Mouse (Mus musculus): Measurements from ENCODE around the gene Bicra. TPM values are rescaled to one million over a fixed set of nuclear protein-coding genes. Genes with fewer than 3 reads are reported as not detected.

Gene Bicra
- polyA plus RNA-seq, 1 experiment from 2014 or later, result 2.3 TPM

GRCm38 (mm10) chr7:15974712-15975111 is 73.0 kb downstream of the Bicra start:
- no peak; the same call in 1 of the 2 replicates for ATAC-seq
- no peak overlapping the region for H3K4me2 ChIP-seq (replicated peaks; ENCODE audit: low read depth, low read length)
- no peaks in the 10 kb centered on the region for H3K27me3 ChIP-seq (replicated peaks; ENCODE audit: insufficient read depth, low read length)
- DNase-seq (ENCODE audit: low spot score), result peak; percentile 67
- 43% methylated on average over 5 of the region's 5 CpGs for WGBS
- TF ChIP-seq EP300 (IDR thresholded peaks at IDR 0.05), result no peak
- peak; percentile 87 for TF ChIP-seq CTCF (IDR thresholded peaks at IDR 0.05)
- no peak overlapping the region for H3K4me3 ChIP-seq (ENCODE audit: low read depth, low read length)
- no peak overlapping the region for H3K9ac ChIP-seq (replicated peaks; ENCODE audit: low read depth)
- no peaks in the 10 kb centered on the region for H3K4me1 ChIP-seq (ENCODE audit: insufficient read depth, low read depth, low read length)
- no peak overlapping the region for H3K27ac ChIP-seq (ENCODE audit: low read length)
- peaks cover 22% of the 10 kb centered on the region for H3K36me3 ChIP-seq (ENCODE audit: insufficient read depth, low read length)
- no peaks in the 10 kb centered on the region for H3K9me3 ChIP-seq (ENCODE audit: low read length)

- 75% methylated on average over 25 of the region's 25 CpGs for WGBS
Measured at GRCm38 (mm10) chr7:15972247-15972646, 75.5 kb downstream of the Bicra start.

GRCm38 (mm10) chr7:15969674-15970073 is 78.0 kb downstream of the Bicra start:
- no peaks in the 10 kb centered on the region for H3K27me3 ChIP-seq (replicated peaks; ENCODE audit: insufficient read depth, low read length)
- H3K9ac ChIP-seq (replicated peaks; ENCODE audit: low read depth), result no peak overlapping the region
- peak; percentile 47 for TF ChIP-seq CTCF (IDR thresholded peaks at IDR 0.05)
- TF ChIP-seq EP300 (IDR thresholded peaks at IDR 0.05), result no peak
- no peak overlapping the region for H3K4me2 ChIP-seq (replicated peaks; ENCODE audit: low read depth, low read length)
- H3K27ac ChIP-seq (ENCODE audit: low read length), result no peak overlapping the region
- ATAC-seq, result no peak
- peaks cover 7% of the 10 kb centered on the region; the same call in 1 of the 2 replicates for H3K4me1 ChIP-seq (ENCODE audit: insufficient read depth, low read depth, low read length)
- no peak for DNase-seq (ENCODE audit: low spot score)
- peaks cover 18% of the 10 kb centered on the region for H3K36me3 ChIP-seq (ENCODE audit: insufficient read depth, low read length)
- H3K9me3 ChIP-seq (ENCODE audit: low read length), result no peaks in the 10 kb centered on the region
- H3K4me3 ChIP-seq (ENCODE audit: low read depth, low read length), result no peak overlapping the region
- WGBS, result 84% methylated on average over 3 of the region's 3 CpGs

More at GRCm38 (mm10) chr7:15972247-15972646, 75.5 kb downstream of the Bicra start:
- Histone ChIP-seq H3K4me2 (replicated peaks; ENCODE audit: low read depth, low read length) (no peak overlapping the region), H3K4me1 (ENCODE audit: insufficient read depth, low read depth, low read length) (no peaks in the 10 kb centered on the region), H3K27ac (ENCODE audit: low read length) (no peak overlapping the region), H3K27me3 (replicated peaks; ENCODE audit: insufficient read depth, low read length) (no peaks in the 10 kb centered on the region), H3K36me3 (ENCODE audit: insufficient read depth, low read length) (peaks cover 18% of the 10 kb centered on the region), H3K4me3 (ENCODE audit: low read depth, low read length) (no peak overlapping the region), H3K9ac (replicated peaks; ENCODE audit: low read depth) (no peak overlapping the region), H3K9me3 (ENCODE audit: low read length) (no peaks in the 10 kb centered on the region)
- ATAC-seq (no peak), DNase-seq (ENCODE audit: low spot score) (no peak)
- no peak for TF ChIP-seq EP300 (IDR thresholded peaks at IDR 0.05)
- no peak for TF ChIP-seq CTCF (IDR thresholded peaks at IDR 0.05)

DNA sequence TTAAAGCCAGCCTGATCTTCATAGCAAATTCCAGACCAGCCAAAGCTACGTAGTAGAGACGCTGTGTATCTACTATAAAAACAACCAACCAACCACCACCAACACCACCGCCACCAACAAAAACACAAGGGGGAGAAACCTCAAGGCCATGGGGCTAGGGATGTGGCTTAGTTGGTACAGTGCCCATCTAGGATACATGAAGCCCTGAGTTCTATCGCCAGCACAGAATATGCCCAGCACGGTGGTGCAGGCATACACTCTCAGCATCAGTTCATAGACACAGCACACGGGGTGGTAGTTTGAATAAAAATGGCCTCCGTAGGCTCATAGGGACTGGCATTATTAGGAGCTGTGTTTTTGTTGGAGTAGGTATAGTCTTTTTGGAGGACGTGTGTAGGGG is 79.4 kb downstream of the Bicra start:
- TF ChIP-seq CTCF (IDR thresholded peaks at IDR 0.05), result no peak
- TF ChIP-seq EP300 (IDR thresholded peaks at IDR 0.05), result no peak

DNA sequence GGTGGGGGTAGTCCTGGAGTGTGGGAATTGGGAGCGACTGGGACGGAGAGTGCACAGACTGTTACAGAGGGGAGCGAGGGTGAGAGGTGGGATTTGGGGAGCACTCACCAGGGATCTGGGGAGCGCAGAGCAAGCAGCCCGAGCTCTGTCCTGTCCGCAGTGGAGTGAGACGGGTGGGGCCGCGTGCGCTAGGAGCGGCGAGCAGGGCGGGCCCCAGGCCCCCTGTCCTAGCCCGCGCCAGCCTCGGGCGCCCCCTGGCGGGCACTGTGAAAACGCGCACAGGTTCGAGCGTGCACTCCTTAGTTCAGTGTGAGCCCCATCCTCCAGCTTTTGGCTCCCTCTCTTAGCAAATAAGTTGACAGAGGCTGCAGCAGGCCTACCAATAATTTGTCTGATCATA is 80.4 kb downstream of the Bicra start, which contains the start of gene Ehd2:
Gene Ehd2, minus strand, starts transcription at position 256 of the 400 bp plus-strand sequence.
- DNase-seq (ENCODE audit: low spot score), result peak; percentile 93
- peak; percentile 96 for TF ChIP-seq CTCF (IDR thresholded peaks at IDR 0.05)
- no peak for TF ChIP-seq EP300 (IDR thresholded peaks at IDR 0.05)

More for the DNA sequence above, 79.4 kb downstream of the Bicra start:
- Histone ChIP-seq H3K9me3 (ENCODE audit: low read length) (no peaks in the 10 kb centered on the region), H3K27ac (ENCODE audit: low read length) (no peak overlapping the region), H3K36me3 (ENCODE audit: insufficient read depth, low read length) (peaks cover 18% of the 10 kb centered on the region), H3K27me3 (replicated peaks; ENCODE audit: insufficient read depth, low read length) (no peaks in the 10 kb centered on the region), H3K4me3 (ENCODE audit: low read depth, low read length) (no peak overlapping the region), H3K4me1 (ENCODE audit: insufficient read depth, low read depth, low read length) (peaks cover 17% of the 10 kb centered on the region; the same call in 1 of the 2 replicates), H3K4me2 (replicated peaks; ENCODE audit: low read depth, low read length) (no peak overlapping the region), H3K9ac (replicated peaks; ENCODE audit: low read depth) (no peak overlapping the region)
- ATAC-seq, result no peak
- WGBS, result 86% methylated on average over 8 of the region's 8 CpGs
- DNase-seq (ENCODE audit: low spot score), result no peak

GRCm38 (mm10) chr7:15966489-15966888 is 81.2 kb downstream of the Bicra start:
- Histone ChIP-seq H3K4me2 (replicated peaks; ENCODE audit: low read depth, low read length) (peak overlapping the region; percentile 62), H3K4me3 (ENCODE audit: low read depth, low read length) (peak overlapping the region; percentile 56), H3K9ac (replicated peaks; ENCODE audit: low read depth) (peak overlapping the region; percentile 56), H3K27ac (ENCODE audit: low read length) (peak overlapping the region; percentile 68), H3K27me3 (replicated peaks; ENCODE audit: insufficient read depth, low read length) (no peaks in the 10 kb centered on the region), H3K4me1 (ENCODE audit: insufficient read depth, low read depth, low read length) (peaks cover 34% of the 10 kb centered on the region), H3K9me3 (ENCODE audit: low read length) (no peaks in the 10 kb centered on the region), H3K36me3 (ENCODE audit: insufficient read depth, low read length) (0 out of 2 replicates have a peak, but pooled peaks cover 1% of the 10 kb centered on the region)
- no peak for DNase-seq (ENCODE audit: low spot score)
- WGBS, result 52% methylated on average over 3 of the region's 3 CpGs
- no peak for TF ChIP-seq EP300 (IDR thresholded peaks at IDR 0.05)
- TF ChIP-seq CTCF (IDR thresholded peaks at IDR 0.05), result no peak
- ATAC-seq, result no peak

More for the DNA sequence above, 80.4 kb downstream of the Bicra start, which contains the start of gene Ehd2:
- H3K9ac ChIP-seq (replicated peaks; ENCODE audit: low read depth), result peak within 1 kb of the TSS; percentile 56
- peaks cover 10% of the 10 kb centered on the region for H3K36me3 ChIP-seq (ENCODE audit: insufficient read depth, low read length)
- peaks cover 26% of the 10 kb centered on the region for H3K4me1 ChIP-seq (ENCODE audit: insufficient read depth, low read depth, low read length)
- under 1% methylated on average over 20 of the region's 22 CpGs for WGBS
- peak within 1 kb of the TSS; percentile 68 for H3K27ac ChIP-seq (ENCODE audit: low read length)
- peak within 1 kb of the TSS; percentile 56 for H3K4me3 ChIP-seq (ENCODE audit: low read depth, low read length)
- peak; percentile 85 for ATAC-seq
- no peaks in the 10 kb centered on the region for H3K27me3 ChIP-seq (replicated peaks; ENCODE audit: insufficient read depth, low read length)
- no peaks in the 10 kb centered on the region for H3K9me3 ChIP-seq (ENCODE audit: low read length)
- H3K4me2 ChIP-seq (replicated peaks; ENCODE audit: low read depth, low read length), result peak within 1 kb of the TSS; percentile 62
